Mouse (Mus musculus) thymus, adult 2 months (tissue): ENCODE data around the gene Defb20. TPM values are rescaled to one million over a fixed set of nuclear protein-coding genes. Genes with fewer than 3 reads are reported as not detected.

Experiments used
- DNase-seq: peaks from one replicate; pipeline ENCODE4 v3.0.0; 2021
- H3K27ac ChIP-seq: fragments of 200-500 bp; 2 replicates; pipeline ENCODE4 v1.5.1; 2012; ENCODE audit warnings: low read length, control low read depth; ENCODE audit not compliant: control insufficient read depth, insufficient read depth
- H3K27me3 ChIP-seq: fragments of 200-500 bp; 2 replicates; pipeline ENCODE4 v1.6.1; 2012; ENCODE audit warnings: mild to moderate bottlenecking, low read length, moderate library complexity, mixed read lengths; ENCODE audit not compliant: control insufficient read depth, insufficient read depth
- H3K36me3 ChIP-seq: fragments of 200-500 bp; 2 replicates; pipeline ENCODE4 v1.6.1; 2012; ENCODE audit warnings: mild to moderate bottlenecking, low read length, moderate library complexity; ENCODE audit not compliant: control insufficient read depth, insufficient read depth
- H3K4me1 ChIP-seq: fragments of 200-500 bp; replicated peaks from 2 replicates; pipeline ENCODE4 v1.6.1; 2012; ENCODE audit warnings: low read length; ENCODE audit not compliant: control insufficient read depth, insufficient read depth
- H3K4me3 ChIP-seq: fragments of 200-500 bp; 2 replicates; pipeline ENCODE4 v1.5.1; 2012; ENCODE audit warnings: mild to moderate bottlenecking, low read length, control low read depth, moderate library complexity; ENCODE audit not compliant: control insufficient read depth, insufficient read depth
- CTCF ChIP-seq: fragments of 200-500 bp; IDR thresholded peaks from 2 replicates; pipeline ENCODE4 v1.5.1; 2012; ENCODE audit warnings: mild to moderate bottlenecking, control low read depth, low read length, moderate library complexity, borderline replicate concordance; ENCODE audit not compliant: control insufficient read depth, poor library complexity, insufficient read depth; ENCODE audit errors: extremely low read depth
- POLR2A ChIP-seq: fragments of 200-500 bp; IDR thresholded peaks from 2 replicates; pipeline ENCODE4 v1.6.1; 2012; ENCODE audit warnings: mild to moderate bottlenecking, low read length, control low read depth, moderate library complexity; ENCODE audit not compliant: control insufficient read depth, poor library complexity, insufficient read depth; ENCODE audit errors: extremely low read depth
- WGBS: fragments of 180-500 bp; shearing (Covaris S2); methylation state at CpG from one replicate; pipeline ENCODE4 v1.1.7; 2018; 5-methylcytosine and 5-hydroxymethylcytosine counted together
- polyA plus RNA-seq: library from polyadenylated mRNA; depleted of rRNA; stranded (reverse); fragments of >200 nt; gene quantifications from 2 replicates; pipeline ENCODE4 v1.2.3, GENCODE M21; 2012

Gene Defb20
- polyA plus RNA-seq, 1 experiment, result not detected

- Histone ChIP-seq H3K36me3 (no peaks in the 10 kb centered on the region), H3K4me3 (no peak overlapping the region), H3K4me1 (peaks cover 1% of the 10 kb centered on the region; the same call in 1 of the 2 replicates), H3K27ac (no peak overlapping the region), H3K27me3 (no peaks in the 10 kb centered on the region)
- 89% methylated on average over 4 of the region's 4 CpGs for WGBS
- DNase-seq, result no peak
- no peak for TF ChIP-seq POLR2A
- no peak for TF ChIP-seq CTCF
These were observed 34.5 kb upstream of the Defb20 start for GRCm38 (mm10) chr2:152442322-152442721.

GRCm38 (mm10) chr2:152443281-152443680 is 33.6 kb upstream of the Defb20 start:
- Histone ChIP-seq H3K4me3 (no peak overlapping the region), H3K36me3 (no peaks in the 10 kb centered on the region), H3K27me3 (no peaks in the 10 kb centered on the region), H3K27ac (no peak overlapping the region), H3K4me1 (no peaks in the 10 kb centered on the region)
- DNase-seq, result no peak
- TF ChIP-seq CTCF, result no peak
- TF ChIP-seq POLR2A, result no peak
- WGBS, result 97% methylated on average over 8 of the region's 8 CpGs

GRCm38 (mm10) chr2:152446642-152447041 is 30.2 kb upstream of the Defb20 start:
- H3K4me1 ChIP-seq, result no peaks in the 10 kb centered on the region
- H3K4me3 ChIP-seq, result no peak overlapping the region
- DNase-seq, result no peak
- no peaks in the 10 kb centered on the region for H3K27me3 ChIP-seq
- WGBS, result 47% methylated on average over 2 of the region's 2 CpGs
- no peak overlapping the region for H3K27ac ChIP-seq
- no peaks in the 10 kb centered on the region for H3K36me3 ChIP-seq
- TF ChIP-seq POLR2A (no peak), CTCF (no peak)

- no peaks in the 10 kb centered on the region for H3K36me3 ChIP-seq
- no peak for DNase-seq
- H3K27me3 ChIP-seq, result no peaks in the 10 kb centered on the region
- H3K4me3 ChIP-seq, result no peak overlapping the region
- no peak for TF ChIP-seq POLR2A
- no peak for TF ChIP-seq CTCF
- 81% methylated on average over 5 of the region's 5 CpGs for WGBS
- H3K4me1 ChIP-seq, result no peaks in the 10 kb centered on the region
- no peak overlapping the region for H3K27ac ChIP-seq
These were observed 29.4 kb upstream of the Defb20 start for GRCm38 (mm10) chr2:152447461-152447860.

GRCm38 (mm10) chr2:152450241-152450640 is 26.6 kb upstream of the Defb20 start:
- no peaks in the 10 kb centered on the region for H3K4me1 ChIP-seq
- H3K36me3 ChIP-seq, result no peaks in the 10 kb centered on the region
- peak; percentile 52 for DNase-seq
- WGBS, result 2% methylated on average over 5 of the region's 5 CpGs
- TF ChIP-seq POLR2A (no peak), CTCF (no peak)
- no peak overlapping the region for H3K4me3 ChIP-seq
- no peaks in the 10 kb centered on the region for H3K27me3 ChIP-seq
- no peak overlapping the region for H3K27ac ChIP-seq

GRCm38 (mm10) chr2:152452101-152452781 is 24.6 kb upstream of the Defb20 start:
- no peak for DNase-seq
- H3K27me3 ChIP-seq, result no peaks in the 10 kb centered on the region
- no peak for TF ChIP-seq POLR2A
- no peak for TF ChIP-seq CTCF

More at GRCm38 (mm10) chr2:152452101-152452781, 24.6 kb upstream of the Defb20 start:
- Histone ChIP-seq H3K4me3 (no peak overlapping the region), H3K4me1 (no peaks in the 10 kb centered on the region), H3K36me3 (no peaks in the 10 kb centered on the region), H3K27ac (no peak overlapping the region)
- WGBS, result 89% methylated on average over 4 of the region's 4 CpGs
